Mouse (Mus musculus) limb, embryonic 11.5 days (tissue): ENCODE measurements at regions not wholly inside any gene's neighbourhood (a gene's known extent, or its start where the extent isn't known, plus 50 kb on each side); places are given as distances from the start of the nearest gene placed in this dataset.

Experiments
- ATAC-seq: fragments of 200-750 bp; cut with Nextera tagmentation; 2 replicates; pipeline ENCODE4 v1.8.0; 2017; ENCODE audit warnings: low read depth; ENCODE audit not compliant: insufficient number of reproducible peaks, low FRiP score, low TSS enrichment
- DNase-seq: peaks from one replicate; pipeline ENCODE4 v3.0.0-alpha.2; 2015; ENCODE audit warnings: low spot score
- H3K27ac ChIP-seq: fragments of 300-500 bp; sonication (generic); replicated peaks from 2 replicates; pipeline ENCODE4 v1.5.1; 2014; ENCODE audit warnings: low read depth, mild to moderate bottlenecking, low read length
- H3K27me3 ChIP-seq: fragments of 300-500 bp; sonication (generic); 2 replicates; pipeline ENCODE4 v1.6.1; 2014; ENCODE audit warnings: mild to moderate bottlenecking, low read length, mixed read lengths; ENCODE audit not compliant: control insufficient read depth, insufficient read depth
- H3K36me3 ChIP-seq: fragments of 300-500 bp; sonication (generic); 2 replicates; pipeline ENCODE4 v1.6.1; 2014; ENCODE audit warnings: mild to moderate bottlenecking, low read length, moderate library complexity, mixed read lengths; ENCODE audit not compliant: control insufficient read depth, insufficient read depth
- H3K4me1 ChIP-seq: fragments of 300-500 bp; sonication (generic); 2 replicates; pipeline ENCODE4 v1.6.1; 2014; ENCODE audit warnings: low read length, mixed read lengths; ENCODE audit not compliant: control insufficient read depth, insufficient read depth
- H3K4me2 ChIP-seq: fragments of 300-500 bp; sonication (generic); 2 replicates; pipeline ENCODE4 v1.6.1; 2014; ENCODE audit warnings: low read depth, mild to moderate bottlenecking, moderate library complexity; ENCODE audit not compliant: severe bottlenecking
- H3K4me3 ChIP-seq: fragments of 300-500 bp; sonication (generic); 2 replicates; pipeline ENCODE4 v1.5.1; 2014; ENCODE audit warnings: low read depth, low read length
- H3K9ac ChIP-seq: fragments of 300-500 bp; sonication (generic); 2 replicates; pipeline ENCODE4 v1.6.1; 2014; ENCODE audit warnings: mild to moderate bottlenecking, low read length
- H3K9me3 ChIP-seq: fragments of 300-500 bp; sonication (generic); 2 replicates; pipeline ENCODE4 v1.6.1; 2016; ENCODE audit warnings: low read length; ENCODE audit not compliant: control insufficient read depth
- WGBS: fragments of 180-500 bp; shearing (Covaris S2); extraction: QIAGEN DNeasy Blood & Tissue Kit; methylation state at CpG from one replicate; pipeline ENCODE4 v1.1.7; 2014; 5-methylcytosine and 5-hydroxymethylcytosine counted together

DNA sequence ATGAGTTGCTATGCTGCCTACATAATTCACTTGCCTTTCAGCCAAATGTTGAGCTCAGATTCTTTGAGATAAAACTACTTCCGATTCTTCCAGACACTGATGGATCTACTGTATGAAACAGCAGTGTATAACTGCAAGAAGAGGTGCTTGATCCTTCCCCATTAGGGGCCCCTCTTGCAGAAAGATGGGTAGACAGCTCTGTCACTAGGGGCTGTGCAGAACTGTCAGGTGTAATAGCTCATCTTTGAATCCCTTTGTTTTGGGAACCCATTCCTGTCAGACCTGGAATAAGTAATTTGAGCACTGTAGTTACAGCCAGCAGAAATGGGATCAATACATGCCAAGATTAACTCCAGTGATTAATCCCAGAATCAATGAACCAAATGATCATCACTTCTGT is 68.8 kb upstream of the Reg3g start:
- no peak for ATAC-seq
- H3K27ac ChIP-seq: no peak overlapping the region
- 84% methylated on average over 1 of the region's 1 CpGs for WGBS
- no peak overlapping the region for H3K4me2 ChIP-seq
- no peak overlapping the region for H3K4me3 ChIP-seq
- no peaks in the 10 kb centered on the region for H3K36me3 ChIP-seq
- no peak for DNase-seq
- no peak overlapping the region for H3K9ac ChIP-seq
- H3K9me3 ChIP-seq: no peaks in the 10 kb centered on the region
- H3K27me3 ChIP-seq: no peaks in the 10 kb centered on the region
- H3K4me1 ChIP-seq: no peaks in the 10 kb centered on the region

DNA sequence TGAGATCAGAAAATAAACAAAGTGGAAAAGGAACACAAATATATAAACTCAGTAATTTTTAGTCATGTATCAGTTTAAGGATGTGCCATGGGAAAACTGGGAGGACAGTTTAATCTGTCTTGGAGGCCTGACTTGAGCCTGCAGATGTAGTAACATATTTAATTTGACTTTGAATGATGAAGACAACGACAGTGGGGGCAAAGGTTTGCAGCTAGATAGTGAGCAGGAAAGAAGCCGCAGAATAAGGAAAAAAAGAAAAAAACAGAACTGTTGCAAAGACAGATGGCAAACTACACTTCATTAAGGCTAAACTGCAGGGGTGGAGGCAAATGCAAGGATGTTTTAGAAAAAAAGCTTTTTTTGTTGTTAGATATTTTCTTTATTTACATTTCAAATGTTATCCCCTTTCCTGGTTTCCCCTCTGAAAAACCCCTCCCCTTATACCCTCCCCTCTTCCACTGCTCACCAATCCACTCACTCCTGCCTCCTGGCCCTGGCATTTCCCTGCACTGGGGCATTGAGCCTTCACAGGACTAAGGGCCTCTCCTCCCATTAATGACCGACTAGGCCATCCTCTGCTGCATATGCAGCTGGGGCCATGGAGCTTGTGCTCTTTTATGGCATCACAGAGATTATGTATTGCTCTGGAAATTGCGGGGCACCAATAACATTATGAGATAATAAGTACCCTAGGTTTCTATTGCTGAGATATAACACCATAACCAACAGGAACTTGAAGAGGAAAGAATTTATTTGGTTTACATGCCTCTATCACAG is 58.5 kb upstream of the Reg3g start:
- Histone ChIP-seq H3K27ac (no peak overlapping the region), H3K9ac (no peak overlapping the region), H3K9me3 (no peaks in the 10 kb centered on the region), H3K27me3 (no peaks in the 10 kb centered on the region), H3K4me3 (no peak overlapping the region), H3K4me2 (no peak overlapping the region), H3K36me3 (no peaks in the 10 kb centered on the region), H3K4me1 (no peaks in the 10 kb centered on the region)
- DNase-seq (no peak), ATAC-seq (no peak)
- WGBS: 64% methylated on average over 4 of the region's 4 CpGs
